Mouse (Mus musculus): ENCODE results near the gene Csgalnact2.

DNA sequence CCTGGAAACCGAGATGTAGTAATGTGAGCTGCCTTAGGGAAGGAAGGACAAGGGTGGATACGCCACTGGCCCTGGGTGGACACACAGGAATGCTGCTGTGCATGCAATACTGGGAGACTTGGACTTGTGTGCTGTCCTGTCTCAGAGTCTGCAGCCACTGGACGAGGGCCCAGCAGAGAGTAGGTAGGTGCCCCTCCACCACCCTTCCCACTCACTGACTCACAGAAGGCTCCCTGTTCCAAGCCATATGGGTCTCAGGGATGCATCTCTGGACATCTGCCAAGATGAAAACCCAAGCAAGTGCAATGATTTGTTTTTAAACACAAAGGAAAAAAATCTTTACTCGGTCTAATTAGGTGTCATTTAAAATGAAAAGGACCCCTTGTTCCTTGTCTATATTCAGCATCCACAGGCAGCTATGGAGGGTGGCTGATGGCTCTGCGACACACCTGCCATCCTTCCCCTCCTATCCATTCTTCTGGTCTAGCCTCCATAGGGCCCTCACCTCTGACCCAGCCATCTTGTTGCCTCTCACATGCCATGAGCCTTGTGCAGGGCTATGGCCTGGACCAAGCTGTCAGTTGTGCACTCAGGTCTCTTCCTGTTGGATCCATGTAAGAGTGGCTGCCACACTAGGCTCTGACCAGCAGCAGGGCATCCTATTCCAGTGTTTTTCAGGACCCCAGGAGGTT is 68.5 kb downstream of the Csgalnact2 start:
- TF ChIP-seq POLR2A (IDR thresholded peaks at IDR 0.05; ENCODE audit: borderline replicate concordance, control insufficient read depth, low read depth, low read length) (no peak), CTCF (IDR thresholded peaks at IDR 0.05; ENCODE audit: control insufficient read depth, insufficient read depth, low read length) (no peak)
